Mouse (Mus musculus) 3T3-L1 (cell line): ENCODE results near the gene Mfsd12.

Experiments
- DNase-seq: peaks from one replicate; pipeline ENCODE4 v3.0.0-alpha.2; 2015; ENCODE audit warnings: low read depth, low spot score

The Mfsd12 gene

DNA sequence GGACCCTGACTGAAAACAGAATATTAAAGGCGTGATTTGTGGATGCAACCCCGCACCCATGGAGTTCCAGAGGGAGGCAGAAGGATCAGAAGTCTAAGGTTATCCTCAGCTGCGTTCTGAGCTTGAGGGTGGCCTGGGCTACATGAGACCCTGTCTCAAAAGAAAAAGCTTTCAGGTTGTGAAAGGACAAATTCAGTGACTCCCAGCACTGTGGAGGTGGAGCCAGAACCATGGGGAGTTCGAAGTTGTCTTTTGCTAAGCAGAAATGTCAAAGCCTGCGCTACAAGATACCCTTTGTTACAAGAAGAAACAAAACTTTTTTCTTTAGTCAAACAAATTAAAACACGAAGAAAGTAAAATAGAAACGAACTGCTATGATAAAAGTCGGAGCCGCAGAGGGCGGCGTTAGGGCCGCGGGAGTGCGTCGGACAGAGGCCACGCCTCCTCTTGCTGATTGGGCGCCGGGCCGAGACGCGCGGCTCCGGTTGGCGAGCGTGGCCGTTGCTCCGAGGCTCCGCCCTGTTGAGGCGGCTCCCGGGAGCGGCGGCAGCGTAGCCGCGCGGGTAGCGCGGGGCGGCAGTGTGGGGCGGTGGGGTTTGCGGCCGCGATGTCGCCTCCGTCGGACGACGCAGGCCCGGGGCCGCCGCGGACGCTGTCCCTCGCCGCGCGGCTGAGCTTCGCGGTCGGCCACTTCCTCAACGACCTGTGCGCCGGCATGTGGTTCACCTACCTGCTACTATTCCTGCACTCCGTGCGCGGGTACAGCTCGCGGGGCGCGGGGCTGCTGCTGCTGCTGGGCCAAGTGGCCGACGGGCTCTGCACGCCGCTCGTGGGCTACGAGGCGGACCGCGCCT is at the start of gene Mfsd12:
Gene Mfsd12 (plus strand): TSS at position 501 of the 854 bp plus-strand sequence.
- DNase-seq = peak; percentile 77

DNA sequence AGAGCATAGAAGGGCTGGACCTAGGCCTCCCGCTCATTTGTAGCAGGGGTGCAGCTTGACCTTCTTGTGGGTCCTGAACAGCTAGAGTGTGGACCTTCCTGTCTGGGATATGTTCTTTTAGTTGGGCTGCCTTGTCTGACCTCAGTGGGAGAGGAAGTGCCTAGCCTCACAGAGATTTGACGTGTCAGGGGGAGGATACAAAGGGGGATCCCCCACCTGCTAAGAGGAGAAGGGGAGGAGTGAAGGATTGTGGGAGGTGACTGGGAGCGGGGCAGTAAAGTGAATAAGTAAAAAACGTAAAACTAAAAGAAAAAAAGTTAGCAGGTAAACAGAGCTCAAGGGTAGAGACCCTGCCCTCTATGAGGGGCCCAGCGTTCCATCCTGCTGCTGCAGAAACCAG is 47.7 kb upstream of the Mfsd12 start:
- DNase-seq = no peak

- no peak for DNase-seq
These were observed 43.7 kb upstream of the Mfsd12 start for GRCm38 (mm10) chr10:81313581-81313980.

DNA sequence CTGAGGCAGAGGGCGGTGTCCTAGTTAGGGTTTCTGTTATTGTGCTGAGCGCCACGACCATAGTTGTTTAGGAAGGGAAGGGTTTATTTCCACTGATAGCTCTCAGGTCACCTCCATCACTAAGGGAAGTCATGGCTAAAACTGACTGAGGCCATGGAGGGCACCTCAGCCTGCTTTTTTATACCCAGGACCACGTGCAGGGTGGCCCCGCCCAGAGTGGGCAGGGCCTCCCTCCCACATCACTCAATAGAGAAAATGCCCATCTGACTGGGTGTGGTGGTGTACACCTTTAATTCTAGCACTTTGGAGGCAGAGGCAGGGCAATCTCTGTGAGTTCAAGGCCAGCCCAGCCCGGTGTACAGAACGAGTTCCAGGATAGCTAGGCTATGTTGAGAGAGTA is 43.1 kb upstream of the Mfsd12 start:
- no peak for DNase-seq

DNA sequence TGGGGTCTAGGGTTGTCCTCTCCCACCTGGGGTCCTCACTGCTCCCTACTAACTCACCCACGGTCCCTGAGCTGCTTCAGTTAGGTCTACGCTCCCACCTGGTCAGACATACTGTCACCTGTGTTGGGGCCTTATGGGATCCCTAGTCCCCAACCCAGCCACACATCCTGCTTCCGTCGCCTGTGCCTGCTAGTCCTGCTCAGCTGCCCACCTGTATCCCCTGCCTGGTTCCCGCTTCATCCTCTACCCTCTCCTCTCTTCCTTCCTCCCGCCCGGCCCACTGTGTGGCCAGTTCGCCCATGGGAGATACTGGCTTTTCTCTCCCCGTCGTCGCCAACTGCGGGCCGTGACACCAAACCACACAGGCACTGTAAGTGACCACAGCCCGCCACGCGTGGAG is 41.7 kb upstream of the Mfsd12 start:
- DNase-seq = no peak

DNA sequence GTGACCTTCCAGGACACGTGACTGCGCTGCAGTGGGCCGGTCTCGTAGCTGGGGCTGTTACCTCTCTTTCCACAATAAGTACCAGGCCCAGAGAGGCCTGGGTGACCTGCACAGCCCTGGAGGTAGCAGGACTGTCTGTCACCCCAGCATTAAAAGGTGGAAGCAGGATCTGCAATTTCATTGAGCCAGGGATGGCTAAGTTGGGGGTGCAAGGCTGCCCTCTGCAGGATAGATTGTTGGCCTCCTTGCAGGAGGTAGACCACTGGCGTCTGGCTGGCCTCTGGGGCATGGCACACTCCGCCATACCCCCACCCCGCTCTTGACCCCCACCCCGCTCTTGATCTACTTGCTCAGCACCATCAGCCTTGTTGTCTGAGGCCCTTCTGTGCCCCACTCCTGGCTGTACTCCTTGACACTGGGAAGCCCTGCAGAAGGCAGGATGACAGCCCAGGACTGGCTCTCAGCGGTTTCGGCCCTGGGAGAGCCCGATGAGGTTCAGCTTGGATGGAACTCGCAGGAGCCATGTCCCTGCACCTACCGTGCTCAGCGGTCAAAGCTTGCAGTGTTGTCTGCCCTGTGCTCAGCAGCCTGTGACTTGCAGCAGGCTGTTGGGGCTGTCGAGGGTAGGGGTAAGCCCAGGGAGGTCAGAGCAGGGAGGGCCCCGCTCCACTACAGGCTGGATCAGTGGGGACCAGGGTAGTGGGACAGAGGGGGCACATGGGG is 40.8 kb upstream of the Mfsd12 start:
- no peak for DNase-seq

GRCm38 (mm10) chr10:81317273-81317672 is 40.0 kb upstream of the Mfsd12 start:
- DNase-seq = no peak

- peak; percentile 52 for DNase-seq
These were observed 38.5 kb upstream of the Mfsd12 start for GRCm38 (mm10) chr10:81318589-81319329.

DNA sequence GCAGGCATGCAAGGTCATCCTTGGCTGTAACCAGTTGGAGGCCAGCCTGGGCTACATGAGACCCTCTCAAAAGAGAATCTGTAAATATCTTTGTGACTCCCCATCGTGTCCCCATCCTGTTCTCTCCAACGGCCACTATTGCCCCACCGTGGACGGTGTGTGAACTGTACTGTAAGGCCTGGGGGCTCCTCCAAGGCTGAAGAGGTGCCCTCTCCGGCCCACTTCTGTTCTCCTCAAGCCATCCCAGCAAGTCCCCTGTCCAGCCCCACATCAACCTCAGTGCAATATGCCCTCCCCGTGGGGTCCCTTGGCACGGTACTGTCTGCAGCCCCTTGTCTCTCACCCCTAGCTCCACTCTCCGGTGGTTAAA is 38.0 kb upstream of the Mfsd12 start:
- DNase-seq = peak; percentile 39

DNA sequence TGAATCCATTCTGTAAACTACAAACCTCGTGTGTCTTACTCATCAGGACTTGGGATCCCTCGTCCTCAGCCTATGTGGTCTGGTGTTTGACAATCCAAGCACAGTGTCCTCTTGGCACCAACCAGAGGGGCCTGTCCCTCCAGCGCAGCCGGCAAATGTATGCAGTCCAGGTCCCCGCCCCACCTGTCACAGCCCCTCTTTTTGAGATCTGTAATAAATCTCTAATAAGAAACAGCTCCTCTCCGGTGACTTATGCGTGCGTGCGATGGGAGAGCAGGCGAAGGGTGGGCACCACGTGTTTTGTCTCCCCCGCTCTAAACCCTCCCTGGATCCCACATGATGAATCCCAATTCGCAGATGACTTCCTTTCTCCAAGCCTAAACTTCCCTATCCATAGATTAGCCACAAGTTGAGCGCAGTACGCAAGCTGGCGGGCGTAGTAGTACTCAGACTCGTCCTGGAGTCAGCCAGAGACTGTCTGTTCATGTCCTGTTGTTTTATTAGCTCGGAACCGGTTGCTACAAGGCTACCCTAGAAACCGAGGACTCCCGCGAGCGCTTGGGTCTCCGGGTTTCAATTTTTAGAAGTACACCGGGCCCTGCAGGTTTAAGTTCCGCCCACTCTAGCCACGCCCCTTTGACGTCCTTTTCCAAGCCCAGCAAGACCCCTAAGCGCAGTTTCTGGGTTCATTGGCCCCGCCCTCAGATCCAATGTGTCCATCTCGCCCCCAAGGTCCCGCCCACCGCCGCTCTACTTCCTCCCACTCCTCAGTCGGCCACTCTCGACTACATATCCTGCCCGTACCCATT is 37.3 kb upstream of the Mfsd12 start:
- DNase-seq = peak; percentile 100

GRCm38 (mm10) chr10:81320550-81321347 is 36.5 kb upstream of the Mfsd12 start, which contains the start of gene Cactin:
Gene Cactin, plus strand, starts transcription at chr10:81321103.
- DNase-seq = peak; percentile 100

DNA sequence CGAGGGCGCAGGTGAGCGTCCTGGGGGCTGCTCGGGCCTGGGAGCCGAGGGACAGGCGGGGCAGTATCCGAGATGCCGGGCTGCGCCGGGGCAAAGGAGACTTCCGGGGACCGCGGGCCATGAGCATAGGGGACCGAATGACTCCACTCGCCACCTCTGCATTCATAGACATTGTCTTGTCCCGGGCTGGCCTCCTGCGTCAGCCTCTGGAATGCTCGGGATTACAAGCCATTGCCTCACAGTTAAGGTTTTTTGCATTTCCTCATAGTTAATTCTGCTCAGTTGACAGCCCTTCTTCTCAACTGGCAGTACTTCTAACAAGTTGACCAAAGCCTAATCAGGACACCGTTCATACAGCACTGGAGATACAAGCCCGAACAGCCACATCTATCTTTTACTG is 35.9 kb upstream of the Mfsd12 start:
- DNase-seq = peak; percentile 55

GRCm38 (mm10) chr10:81322444-81322843 is 34.8 kb upstream of the Mfsd12 start:
- no peak for DNase-seq

DNA sequence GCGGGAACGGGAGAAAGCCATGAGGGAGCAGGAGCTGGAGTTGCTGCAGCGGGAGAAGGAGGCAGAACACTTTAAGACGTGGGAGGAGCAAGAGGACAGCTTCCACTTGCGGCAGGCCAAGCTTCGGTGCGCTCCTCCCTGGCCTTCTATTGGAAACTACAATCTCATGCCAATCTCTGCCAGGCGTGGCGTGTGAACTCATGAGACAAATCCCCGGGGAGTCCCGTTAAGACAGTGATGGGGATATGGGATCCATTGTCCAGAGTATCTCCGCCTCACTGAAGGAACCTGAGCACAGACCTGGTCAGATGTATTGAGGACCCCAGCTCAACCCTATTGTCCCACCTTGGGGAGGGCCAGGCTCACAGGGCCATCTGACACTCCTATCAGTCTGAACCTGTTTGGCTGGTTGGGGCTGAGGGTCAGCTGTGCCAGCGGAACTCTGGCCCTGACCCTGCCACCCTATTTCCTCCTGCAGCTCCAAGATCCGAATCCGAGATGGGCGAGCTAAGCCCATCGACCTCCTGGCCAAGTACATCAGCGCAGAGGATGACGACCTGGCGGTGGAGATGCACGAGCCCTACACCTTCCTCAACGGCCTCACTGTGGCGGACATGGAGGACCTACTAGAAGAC is 34.0 kb upstream of the Mfsd12 start:
- no peak for DNase-seq

DNA sequence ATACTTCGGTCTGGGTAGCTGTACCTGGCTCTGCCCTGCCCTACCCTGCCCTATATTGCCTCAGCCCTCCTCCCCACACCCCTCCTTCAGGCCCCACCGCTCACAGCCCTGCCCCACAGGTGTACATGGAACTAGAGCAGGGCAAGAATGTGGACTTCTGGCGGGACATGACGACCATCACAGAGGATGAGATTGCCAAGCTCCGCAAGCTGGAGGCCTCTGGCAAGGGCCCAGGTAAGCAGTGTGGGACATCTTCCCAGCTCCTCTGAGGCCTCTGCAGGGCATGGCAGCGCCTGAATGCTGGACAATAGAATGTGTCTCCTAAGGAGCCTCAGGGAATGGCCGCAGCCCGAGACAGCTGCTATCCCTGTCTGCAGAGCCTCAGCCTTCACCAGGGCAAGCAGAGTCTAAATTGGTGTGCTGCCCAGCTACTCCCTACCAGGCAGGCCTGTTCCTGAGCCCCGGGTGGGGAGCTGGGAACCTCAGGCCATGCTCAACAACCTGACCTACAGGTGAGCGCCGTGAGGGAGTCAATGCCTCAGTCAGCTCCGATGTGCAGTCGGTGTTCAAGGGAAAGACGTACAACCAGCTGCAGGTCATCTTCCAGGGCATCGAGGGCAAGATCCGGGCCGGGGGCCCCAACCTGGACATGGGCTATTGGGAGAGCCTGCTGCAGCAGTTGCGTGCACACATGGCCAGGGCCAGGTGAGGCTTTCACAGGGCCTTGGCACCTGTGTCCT is 33.3 kb upstream of the Mfsd12 start:
- DNase-seq = no peak

- no peak for DNase-seq
These were observed 32.1 kb upstream of the Mfsd12 start for GRCm38 (mm10) chr10:81325176-81325575.

- no peak for DNase-seq
These were observed 31.5 kb upstream of the Mfsd12 start for GRCm38 (mm10) chr10:81325781-81326180.

GRCm38 (mm10) chr10:81326858-81327257 is 30.4 kb upstream of the Mfsd12 start:
- no peak for DNase-seq

DNA sequence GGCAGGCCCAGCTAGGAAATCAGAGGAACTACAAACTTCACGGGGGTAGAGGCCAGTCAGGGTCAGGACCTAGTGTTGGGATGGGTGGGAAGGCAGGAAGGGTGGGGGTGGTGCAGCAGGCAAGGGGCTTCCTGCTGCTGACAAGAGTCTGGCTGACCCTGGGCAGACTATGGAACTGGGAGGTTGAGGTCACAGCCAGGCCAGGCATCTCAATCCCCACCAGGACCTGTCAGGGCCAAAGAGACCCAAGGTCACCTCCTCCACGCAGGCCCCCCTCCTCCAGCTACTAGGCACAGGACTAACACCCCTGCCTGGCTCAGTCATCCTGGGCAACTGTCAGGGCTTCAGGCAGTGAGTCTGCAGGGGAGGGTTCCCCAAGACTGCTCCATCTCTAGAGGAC is 29.3 kb upstream of the Mfsd12 start:
- no peak for DNase-seq
